Mouse (Mus musculus): ENCODE results near the gene 4930519P11Rik. TPM values are rescaled to one million over a fixed set of nuclear protein-coding genes. Genes with fewer than 3 reads are reported as not detected.

The 4930519P11Rik gene
- polyA plus RNA-seq, 1 experiment from 2014 or later = not detected

DNA sequence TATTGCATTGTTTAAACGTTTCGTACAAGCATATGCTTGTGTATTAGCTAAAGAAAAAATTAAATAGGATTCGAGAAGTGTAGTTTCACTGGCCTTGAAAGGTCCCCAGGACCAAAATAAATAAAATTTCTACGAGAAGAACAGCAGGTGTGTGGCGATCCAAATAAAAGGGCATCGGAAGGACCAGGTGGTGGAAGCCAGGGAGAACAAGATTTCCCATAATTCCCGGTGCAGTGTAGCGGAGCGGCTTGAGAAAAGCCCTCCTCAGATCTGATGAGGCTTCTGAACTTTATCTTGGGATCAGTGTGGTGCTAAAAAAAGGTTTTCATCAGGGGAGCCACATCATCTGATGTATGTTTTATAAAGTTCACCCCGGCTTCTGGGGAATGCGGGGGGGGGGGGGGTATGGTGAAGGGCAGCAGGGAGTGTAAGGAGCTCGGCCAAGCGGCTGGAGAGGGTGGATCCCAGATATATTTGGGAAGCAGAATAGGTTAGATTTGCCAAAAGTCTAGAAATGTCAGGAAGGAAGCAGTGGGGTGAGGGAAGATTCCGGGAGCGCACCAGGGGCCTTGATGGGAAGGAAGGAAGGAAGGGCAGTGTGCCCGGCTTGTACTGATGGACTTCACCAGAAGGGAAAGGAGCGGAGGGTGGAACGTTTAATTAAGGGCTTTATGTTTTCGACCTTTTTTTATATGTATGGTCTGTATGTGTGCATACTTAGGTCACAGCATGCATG lies 1.8 kb upstream of the 4930519P11Rik start:
- Histone ChIP-seq H3K4me3 (ENCODE audit: low read length) (peak overlapping the region; percentile 11; the same call in 1 of the 2 replicates), H3K27me3 (ENCODE audit: control insufficient read depth, insufficient read depth, low read length) (no peaks in the 10 kb centered on the region), H3K36me3 (ENCODE audit: control insufficient read depth, insufficient read depth) (peaks cover 6% of the 10 kb centered on the region; the same call in 1 of the 2 replicates), H3K4me2 (ENCODE audit: low read depth, low read length) (peak overlapping the region; percentile 28), H3K27ac (ENCODE audit: low read length) (peak overlapping the region; percentile 51), H3K9me3 (replicated peaks; ENCODE audit: control insufficient read depth, low read length) (no peaks in the 10 kb centered on the region), H3K9ac (ENCODE audit: low read length) (no peak overlapping the region), H3K4me1 (ENCODE audit: control insufficient read depth, insufficient read depth, low read length) (peaks cover 20% of the 10 kb centered on the region)
- WGBS = 63% methylated on average over 19 of the region's 19 CpGs
- ATAC-seq (replicated peaks; ENCODE audit: extremely low read depth, insufficient read depth, low FRiP score) = no peak

DNA sequence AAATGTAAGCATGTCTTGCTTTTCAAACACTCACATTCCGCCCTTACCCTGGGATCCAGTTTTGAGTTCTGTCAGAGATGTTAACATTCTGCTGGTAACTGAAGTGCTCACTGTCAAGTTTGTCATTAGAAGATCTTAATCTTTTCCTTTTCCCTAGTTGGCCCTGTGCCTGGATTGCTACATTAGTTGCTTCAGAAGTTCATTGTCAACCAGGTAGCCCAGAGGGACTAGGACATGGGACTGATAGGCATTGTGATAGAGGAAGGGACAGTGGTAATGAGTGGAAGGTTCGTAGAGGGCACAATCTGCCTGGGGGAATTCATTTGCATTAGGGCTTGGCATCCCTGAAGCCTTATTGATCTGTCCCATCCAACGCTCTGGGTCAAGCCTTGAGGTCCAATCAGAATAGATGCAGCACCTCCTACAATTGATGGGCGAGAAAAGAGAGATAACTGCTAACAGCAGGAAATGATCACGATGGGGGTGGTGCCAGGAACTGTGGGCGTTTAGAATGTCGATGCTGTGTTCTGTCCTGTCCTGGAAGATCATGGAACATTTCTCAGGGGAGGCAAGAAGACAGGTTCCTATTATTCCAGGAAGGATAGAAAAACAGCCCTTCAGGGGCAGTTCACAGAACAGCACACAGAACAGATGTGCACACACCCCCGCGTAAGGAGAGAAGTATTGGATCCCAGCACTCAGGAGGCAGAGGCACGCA lies 4.0 kb downstream of the 4930519P11Rik start:
- no peak for ATAC-seq (replicated peaks; ENCODE audit: extremely low read depth, insufficient read depth, low FRiP score)
- no peak overlapping the region for H3K4me2 ChIP-seq (ENCODE audit: low read depth, low read length)
- WGBS = 50% methylated on average over 10 of the region's 10 CpGs
- no peaks in the 10 kb centered on the region for H3K36me3 ChIP-seq (ENCODE audit: control insufficient read depth, insufficient read depth)
- H3K27ac ChIP-seq (ENCODE audit: low read length) = no peak overlapping the region
- no peak overlapping the region for H3K4me3 ChIP-seq (ENCODE audit: low read length)
- no peak overlapping the region for H3K9ac ChIP-seq (ENCODE audit: low read length)
- H3K9me3 ChIP-seq (replicated peaks; ENCODE audit: control insufficient read depth, low read length) = no peaks in the 10 kb centered on the region
- H3K4me1 ChIP-seq (ENCODE audit: control insufficient read depth, insufficient read depth, low read length) = peaks cover 11% of the 10 kb centered on the region
- H3K27me3 ChIP-seq (ENCODE audit: control insufficient read depth, insufficient read depth, low read length) = no peaks in the 10 kb centered on the region

DNA sequence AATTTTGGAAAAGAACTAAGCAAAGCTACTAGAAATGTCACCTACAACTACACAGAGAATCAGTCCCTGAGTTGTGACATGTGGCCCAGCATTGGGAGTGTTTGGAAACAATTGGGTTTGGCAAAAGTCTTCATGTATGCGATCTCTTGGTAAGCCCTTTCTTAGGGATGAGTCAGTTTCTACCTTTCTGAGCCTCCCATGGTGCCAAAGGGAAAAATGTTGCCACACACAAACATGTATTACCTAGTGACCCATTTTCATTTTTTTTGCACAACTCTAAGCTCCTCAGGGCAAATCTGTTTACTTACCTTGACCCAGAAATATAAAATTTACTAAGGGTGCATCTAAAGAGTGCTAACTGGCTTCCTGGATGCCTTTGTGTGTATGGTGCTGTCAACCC lies 6.3 kb downstream of the 4930519P11Rik start:
- Histone ChIP-seq H3K9ac (ENCODE audit: low read length) (no peak overlapping the region), H3K4me2 (ENCODE audit: low read depth, low read length) (no peak overlapping the region), H3K27me3 (ENCODE audit: control insufficient read depth, insufficient read depth, low read length) (no peaks in the 10 kb centered on the region), H3K4me3 (ENCODE audit: low read length) (no peak overlapping the region), H3K9me3 (replicated peaks; ENCODE audit: control insufficient read depth, low read length) (no peaks in the 10 kb centered on the region), H3K4me1 (ENCODE audit: control insufficient read depth, insufficient read depth, low read length) (peaks cover 10% of the 10 kb centered on the region), H3K36me3 (ENCODE audit: control insufficient read depth, insufficient read depth) (no peaks in the 10 kb centered on the region), H3K27ac (ENCODE audit: low read length) (no peak overlapping the region)
- no peak for ATAC-seq (replicated peaks; ENCODE audit: extremely low read depth, insufficient read depth, low FRiP score)
- WGBS = 77% methylated on average over 1 of the region's 1 CpGs

DNA sequence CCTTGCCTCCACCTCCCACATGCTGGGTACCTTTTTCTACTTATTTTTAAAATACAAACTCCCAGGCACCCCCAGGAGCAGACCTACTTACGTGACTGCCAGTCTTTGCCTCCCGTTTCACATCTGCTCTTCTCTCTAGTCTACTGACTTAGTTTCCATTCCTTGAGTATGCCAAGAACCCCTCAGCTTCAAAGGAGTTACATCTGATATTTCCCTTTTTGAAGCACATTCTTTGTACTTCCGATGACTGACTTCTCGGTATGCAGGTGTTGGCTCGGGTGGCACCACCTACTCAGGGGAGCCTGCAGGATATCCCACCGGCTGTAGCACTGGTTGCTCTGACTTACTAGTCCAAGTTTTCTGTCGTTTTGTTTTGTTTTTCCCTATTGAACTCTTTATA lies 9.1 kb downstream of the 4930519P11Rik start:
- ATAC-seq (replicated peaks; ENCODE audit: extremely low read depth, insufficient read depth, low FRiP score) = no peak
- WGBS = 24% methylated on average over 7 of the region's 7 CpGs
- peak overlapping the region; percentile 77 for H3K4me2 ChIP-seq (ENCODE audit: low read depth, low read length)
- peak overlapping the region; percentile 53 for H3K9ac ChIP-seq (ENCODE audit: low read length)
- peak overlapping the region; percentile 71 for H3K27ac ChIP-seq (ENCODE audit: low read length)
- no peaks in the 10 kb centered on the region for H3K9me3 ChIP-seq (replicated peaks; ENCODE audit: control insufficient read depth, low read length)
- H3K4me1 ChIP-seq (ENCODE audit: control insufficient read depth, insufficient read depth, low read length) = peaks cover 10% of the 10 kb centered on the region
- H3K27me3 ChIP-seq (ENCODE audit: control insufficient read depth, insufficient read depth, low read length) = no peaks in the 10 kb centered on the region
- no peaks in the 10 kb centered on the region for H3K36me3 ChIP-seq (ENCODE audit: control insufficient read depth, insufficient read depth)
- peak overlapping the region; percentile 84 for H3K4me3 ChIP-seq (ENCODE audit: low read length)

DNA sequence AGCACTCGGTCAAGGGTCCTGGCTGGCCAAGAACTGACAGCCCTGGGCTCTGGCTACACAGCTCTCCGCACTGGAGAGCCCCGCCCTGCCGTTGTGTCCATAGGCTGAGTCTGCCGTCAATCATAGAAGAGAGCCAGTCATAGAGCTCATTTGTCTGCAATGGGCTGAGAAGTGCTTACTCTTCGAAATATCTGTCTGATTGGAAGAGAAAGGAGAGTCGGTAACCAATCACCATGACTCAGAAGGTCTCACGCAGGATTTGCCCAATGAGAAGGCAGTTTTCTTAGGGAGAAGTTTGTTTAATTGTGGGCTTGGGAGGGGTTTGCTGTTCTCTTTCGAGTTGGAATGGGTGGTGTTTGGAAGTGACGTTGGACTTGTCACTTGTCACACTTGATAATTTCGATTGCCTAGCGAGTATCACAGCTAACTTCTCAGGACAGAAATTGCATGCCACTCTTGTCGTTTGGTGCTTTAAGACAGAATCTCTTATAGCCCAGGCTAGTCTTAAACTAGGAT lies 9.5 kb downstream of the 4930519P11Rik start, which contains the start of gene Pxmp4:
TSS of gene Pxmp4 (minus strand) at position 71 of the 516 bp plus-strand sequence.
- H3K9ac ChIP-seq (ENCODE audit: low read length) = peak within 1 kb of the TSS; percentile 95
- peak; percentile 100 for ATAC-seq (replicated peaks; ENCODE audit: extremely low read depth, insufficient read depth, low FRiP score)
- H3K4me3 ChIP-seq (ENCODE audit: low read length) = peak within 1 kb of the TSS; percentile 84
- H3K27ac ChIP-seq (ENCODE audit: low read length) = peak within 1 kb of the TSS; percentile 76
- no peaks in the 10 kb centered on the region for H3K9me3 ChIP-seq (replicated peaks; ENCODE audit: control insufficient read depth, low read length)
- no peaks in the 10 kb centered on the region for H3K27me3 ChIP-seq (ENCODE audit: control insufficient read depth, insufficient read depth, low read length)
- peak within 1 kb of the TSS; percentile 77 for H3K4me2 ChIP-seq (ENCODE audit: low read depth, low read length)
- H3K4me1 ChIP-seq (ENCODE audit: control insufficient read depth, insufficient read depth, low read length) = peaks cover 10% of the 10 kb centered on the region
- no peaks in the 10 kb centered on the region for H3K36me3 ChIP-seq (ENCODE audit: control insufficient read depth, insufficient read depth)
- 0% methylated on average over 13 of the region's 13 CpGs for whole genome bisulfite sequencing

DNA sequence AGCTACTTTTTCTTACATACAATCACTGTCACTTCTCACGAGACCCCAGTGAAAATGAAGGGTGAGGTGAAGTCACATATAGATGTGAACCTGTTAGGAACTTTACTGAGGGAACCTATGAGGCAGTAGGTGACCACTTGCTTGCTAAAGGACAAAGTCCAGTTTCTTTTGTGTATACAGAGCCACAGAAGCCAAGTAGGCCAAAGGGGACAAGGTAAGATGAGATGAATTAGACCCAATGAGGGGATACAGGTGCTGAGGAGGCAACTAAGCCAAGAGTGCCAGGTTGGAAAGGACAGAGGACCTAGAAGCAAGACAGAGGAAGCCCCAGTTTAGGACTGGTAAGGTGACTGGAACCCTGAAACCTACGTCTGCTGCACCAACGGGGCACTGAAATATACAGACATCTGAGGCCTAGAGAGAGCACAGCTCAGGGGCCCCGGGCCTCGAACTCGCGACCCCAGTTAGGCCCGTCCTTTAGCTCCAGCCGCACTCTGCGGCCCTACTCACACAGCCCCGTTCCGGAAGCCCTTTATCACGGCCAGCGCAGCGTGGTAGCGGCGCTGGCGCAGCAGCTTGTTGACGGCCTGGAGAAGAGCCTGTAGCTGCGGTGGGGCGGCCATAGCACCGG lies 10.1 kb downstream of the 4930519P11Rik start:
- WGBS = 11% methylated on average over 22 of the region's 22 CpGs
- peak overlapping the region; percentile 95 for H3K9ac ChIP-seq (ENCODE audit: low read length)
- no peaks in the 10 kb centered on the region for H3K36me3 ChIP-seq (ENCODE audit: control insufficient read depth, insufficient read depth)
- no peak for ATAC-seq (replicated peaks; ENCODE audit: extremely low read depth, insufficient read depth, low FRiP score)
- no peaks in the 10 kb centered on the region for H3K27me3 ChIP-seq (ENCODE audit: control insufficient read depth, insufficient read depth, low read length)
- H3K27ac ChIP-seq (ENCODE audit: low read length) = peak overlapping the region; percentile 76
- peak overlapping the region; percentile 84 for H3K4me3 ChIP-seq (ENCODE audit: low read length)
- H3K4me2 ChIP-seq (ENCODE audit: low read depth, low read length) = peak overlapping the region; percentile 77
- peaks cover 10% of the 10 kb centered on the region for H3K4me1 ChIP-seq (ENCODE audit: control insufficient read depth, insufficient read depth, low read length)
- H3K9me3 ChIP-seq (replicated peaks; ENCODE audit: control insufficient read depth, low read length) = no peaks in the 10 kb centered on the region

DNA sequence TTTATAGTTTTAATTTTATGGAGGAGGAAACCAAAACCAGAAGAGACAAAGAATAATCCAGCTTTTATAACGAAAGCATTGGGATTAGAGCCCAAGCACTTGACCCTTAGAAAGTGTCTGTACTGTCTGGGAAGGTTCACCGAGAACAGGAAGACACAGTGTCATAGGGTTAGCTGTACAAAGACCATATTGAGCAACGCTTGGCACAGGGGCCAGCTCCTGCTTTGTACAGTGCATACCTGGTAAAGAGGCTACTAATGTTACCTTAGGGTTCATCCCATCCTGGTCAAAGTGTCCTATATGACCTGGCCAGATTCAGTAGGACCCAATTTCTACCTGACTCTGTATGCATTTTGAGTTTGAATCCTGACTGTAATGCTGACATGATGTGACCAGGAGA lies 11.9 kb downstream of the 4930519P11Rik start:
- Histone ChIP-seq H3K4me1 (ENCODE audit: control insufficient read depth, insufficient read depth, low read length) (peaks cover 10% of the 10 kb centered on the region), H3K27me3 (ENCODE audit: control insufficient read depth, insufficient read depth, low read length) (no peaks in the 10 kb centered on the region), H3K9ac (ENCODE audit: low read length) (no peak overlapping the region), H3K27ac (ENCODE audit: low read length) (no peak overlapping the region), H3K4me3 (ENCODE audit: low read length) (no peak overlapping the region), H3K9me3 (replicated peaks; ENCODE audit: control insufficient read depth, low read length) (no peaks in the 10 kb centered on the region), H3K4me2 (ENCODE audit: low read depth, low read length) (no peak overlapping the region), H3K36me3 (ENCODE audit: control insufficient read depth, insufficient read depth) (no peaks in the 10 kb centered on the region)
- ATAC-seq (replicated peaks; ENCODE audit: extremely low read depth, insufficient read depth, low FRiP score) = no peak
- 70% methylated on average over 3 of the region's 3 CpGs for WGBS

DNA sequence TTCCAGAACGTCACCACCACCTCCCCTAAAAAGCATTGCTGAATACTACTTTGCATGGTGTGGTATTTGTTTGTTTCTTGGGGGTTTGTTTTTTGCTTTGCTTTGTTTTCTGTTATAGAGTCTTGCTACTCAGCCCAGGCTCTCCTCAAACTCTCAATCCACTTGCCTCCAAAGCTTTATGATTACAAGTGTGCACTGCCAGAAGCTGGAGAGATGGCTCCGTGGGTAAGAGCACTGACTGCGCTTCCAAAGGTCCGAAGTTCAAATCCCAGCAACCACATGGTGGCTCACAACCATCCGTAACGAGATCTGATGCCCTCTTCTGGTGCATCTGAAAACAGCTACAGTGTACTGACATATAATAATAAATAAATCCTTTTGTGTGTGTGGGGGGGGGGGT lies 12.7 kb downstream of the 4930519P11Rik start:
- H3K9me3 ChIP-seq (replicated peaks; ENCODE audit: control insufficient read depth, low read length) = no peaks in the 10 kb centered on the region
- H3K4me2 ChIP-seq (ENCODE audit: low read depth, low read length) = no peak overlapping the region
- no peak for ATAC-seq (replicated peaks; ENCODE audit: extremely low read depth, insufficient read depth, low FRiP score)
- H3K27ac ChIP-seq (ENCODE audit: low read length) = no peak overlapping the region
- H3K36me3 ChIP-seq (ENCODE audit: control insufficient read depth, insufficient read depth) = no peaks in the 10 kb centered on the region
- 72% methylated on average over 6 of the region's 6 CpGs for WGBS
- no peak overlapping the region for H3K4me3 ChIP-seq (ENCODE audit: low read length)
- no peak overlapping the region for H3K9ac ChIP-seq (ENCODE audit: low read length)
- no peaks in the 10 kb centered on the region for H3K27me3 ChIP-seq (ENCODE audit: control insufficient read depth, insufficient read depth, low read length)
- peaks cover 10% of the 10 kb centered on the region for H3K4me1 ChIP-seq (ENCODE audit: control insufficient read depth, insufficient read depth, low read length)
